Mouse (Mus musculus) limb, embryonic 14.5 days (tissue): Measurements from ENCODE around the gene Pax6. TPM values are rescaled to one million over a fixed set of nuclear protein-coding genes. Genes with fewer than 3 reads are reported as not detected.

Experiments used
- ATAC-seq: fragments of 200-750 bp; cut with Nextera tagmentation; 2 replicates; pipeline ENCODE4 v1.8.0; 2017; ENCODE audit warnings: low read depth, moderate number of reproducible peaks, moderate TSS enrichment; ENCODE audit not compliant: low FRiP score
- DNase-seq: peaks from one replicate; pipeline ENCODE4 v3.0.0-alpha.2; 2015; ENCODE audit warnings: low spot score
- H3K27ac ChIP-seq: fragments of 300-500 bp; sonication (generic); replicated peaks from 2 replicates; pipeline ENCODE4 v1.5.1; 2014; ENCODE audit warnings: low read depth, mild to moderate bottlenecking, low read length, moderate library complexity, mixed read lengths
- H3K27me3 ChIP-seq: fragments of 300-500 bp; sonication (generic); 2 replicates; pipeline ENCODE4 v1.6.1; 2014; ENCODE audit warnings: low read length, mixed read lengths; ENCODE audit not compliant: control insufficient read depth, insufficient read depth
- H3K36me3 ChIP-seq: fragments of 300-500 bp; sonication (generic); 2 replicates; pipeline ENCODE4 v1.6.1; 2014; ENCODE audit warnings: mild to moderate bottlenecking, low read length, moderate library complexity, mixed read lengths; ENCODE audit not compliant: control insufficient read depth, insufficient read depth
- H3K4me1 ChIP-seq: fragments of 300-500 bp; sonication (generic); 2 replicates; pipeline ENCODE4 v1.6.1; 2014; ENCODE audit warnings: antibody characterized with exemption, low read length, mixed read lengths; ENCODE audit not compliant: control insufficient read depth, insufficient read depth
- H3K4me2 ChIP-seq: fragments of 300-500 bp; sonication (generic); replicated peaks from 2 replicates; pipeline ENCODE4 v1.6.1; 2014; ENCODE audit warnings: low read depth, mild to moderate bottlenecking, low read length, moderate library complexity; ENCODE audit not compliant: severe bottlenecking
- H3K4me3 ChIP-seq: fragments of 300-500 bp; sonication (generic); replicated peaks from 2 replicates; pipeline ENCODE4 v1.5.1; 2014; ENCODE audit warnings: low read length
- H3K9ac ChIP-seq: fragments of 300-500 bp; sonication (generic); 2 replicates; pipeline ENCODE4 v1.6.1; 2014; ENCODE audit warnings: mild to moderate bottlenecking, low read depth, low read length, moderate library complexity; ENCODE audit not compliant: severe bottlenecking
- H3K9me3 ChIP-seq: fragments of 300-500 bp; sonication (generic); 2 replicates; pipeline ENCODE4 v1.6.1; 2016; ENCODE audit warnings: low read length; ENCODE audit not compliant: control insufficient read depth
- POLR2A ChIP-seq: fragments of 200-500 bp; IDR thresholded peaks from 2 replicates; pipeline ENCODE4 v1.8.0; 2012; ENCODE audit warnings: inconsistent platforms, mild to moderate bottlenecking, moderate library complexity, borderline replicate concordance; ENCODE audit not compliant: insufficient read depth, insufficient read length; ENCODE audit errors: extremely low read depth
- WGBS: fragments of 180-500 bp; shearing (Covaris S2); extraction: QIAGEN DNeasy Blood & Tissue Kit; methylation state at CpG from one replicate; pipeline ENCODE4 v1.1.7; 2014; 5-methylcytosine and 5-hydroxymethylcytosine counted together
- polyA plus RNA-seq, 2 experiments: library from polyadenylated mRNA; depleted of rRNA in 1 of 2; stranded (reverse) in 1 of 2; unstranded in 1 of 2; fragments of >200 nt; fragmentation: Nextera tagmentation in 1 of 2; extraction: Ambion mirVana in 1 of 2; gene quantifications; 2 replicates each; pipeline versions ENCODE4 v1.2.1 to v1.2.3; 2012 to 2014

Gene Pax6
- polyA plus RNA-seq, 2 experiments, result 0.44 to 0.48 TPM

DNA sequence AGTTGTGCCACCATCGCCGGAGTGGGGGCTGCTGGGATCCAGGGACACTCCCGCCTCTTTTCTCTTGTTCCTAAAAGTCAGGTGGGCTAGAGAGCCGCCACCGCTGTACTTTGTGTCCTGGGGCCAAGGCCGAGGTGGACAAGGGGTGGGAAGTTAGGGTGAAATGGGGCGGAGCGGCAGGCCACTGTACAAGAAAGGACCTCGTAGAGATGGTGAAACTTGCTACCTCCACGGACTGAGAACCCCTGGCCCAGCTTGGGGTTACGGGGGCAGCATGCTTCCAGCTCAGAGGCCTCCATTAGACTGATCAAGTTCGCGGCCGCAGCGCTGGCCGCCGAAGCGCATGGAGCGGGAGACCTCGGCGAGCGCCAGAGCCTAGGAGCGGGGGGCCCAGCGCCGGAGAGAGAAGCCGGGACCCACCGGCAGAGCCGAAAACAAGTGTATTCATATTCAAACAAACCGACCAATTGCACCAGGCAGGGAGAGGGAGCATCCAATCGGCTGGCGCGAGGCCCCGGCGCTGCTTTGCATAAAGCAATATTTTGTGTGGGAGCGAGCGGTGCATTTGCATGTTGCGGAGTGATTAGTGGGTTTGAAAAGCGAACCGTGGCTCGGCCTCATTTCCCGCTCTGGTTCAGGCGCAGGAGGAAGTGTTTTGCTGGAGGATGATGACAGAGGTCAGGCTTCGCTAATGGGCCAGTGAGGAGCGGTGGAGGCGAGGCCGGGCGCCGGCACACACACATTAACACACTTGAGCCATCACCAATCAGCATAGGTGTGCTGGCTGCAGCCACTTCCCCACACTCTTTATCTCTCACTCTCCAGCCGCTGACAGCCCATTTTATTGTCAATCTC lies 6.4 kb downstream of the Pax6 start:
- no peak overlapping the region for H3K27ac ChIP-seq
- ATAC-seq, result peak; percentile 42; the same call in 1 of the 2 replicates

DNA sequence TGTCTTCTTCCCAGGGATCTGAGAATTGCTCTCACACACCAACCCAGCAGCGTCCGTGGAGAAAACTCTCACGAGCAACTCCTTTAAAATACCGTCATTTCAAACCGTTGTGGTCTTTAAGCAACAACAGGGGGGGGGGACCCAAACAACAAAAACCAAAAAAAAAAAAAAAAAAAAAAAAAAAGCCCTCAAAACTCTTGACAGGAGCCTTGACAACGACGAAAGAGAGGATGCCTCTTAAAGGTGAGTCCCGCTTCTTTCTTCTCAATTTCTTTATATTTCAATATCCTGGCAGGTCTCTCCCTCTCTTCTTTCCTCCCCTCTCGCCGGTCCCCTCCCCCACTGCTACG lies 7.0 kb downstream of the Pax6 start:
- no peak for TF ChIP-seq POLR2A
- Histone ChIP-seq H3K4me2 (peak overlapping the region; percentile 61), H3K36me3 (no peaks in the 10 kb centered on the region), H3K9me3 (no peaks in the 10 kb centered on the region), H3K4me3 (peak overlapping the region; percentile 37), H3K4me1 (peaks cover 14% of the 10 kb centered on the region), H3K27ac (no peak overlapping the region), H3K27me3 (peaks cover 100% of the 10 kb centered on the region), H3K9ac (no peak overlapping the region)
- ATAC-seq (no peak), DNase-seq (no peak)
- WGBS, result under 1% methylated on average over 11 of the region's 11 CpGs

More for the DNA sequence above, 6.4 kb downstream of the Pax6 start:
- no peaks in the 10 kb centered on the region for H3K9me3 ChIP-seq
- H3K4me2 ChIP-seq, result peak overlapping the region; percentile 61
- peak overlapping the region; percentile 37 for H3K4me3 ChIP-seq
- no peak overlapping the region for H3K9ac ChIP-seq
- H3K27me3 ChIP-seq, result peaks cover 100% of the 10 kb centered on the region
- H3K36me3 ChIP-seq, result no peaks in the 10 kb centered on the region
- peaks cover 14% of the 10 kb centered on the region for H3K4me1 ChIP-seq
- peak; percentile 56 for DNase-seq
- WGBS, result under 1% methylated on average over 49 of the region's 49 CpGs
- TF ChIP-seq POLR2A, result no peak

DNA sequence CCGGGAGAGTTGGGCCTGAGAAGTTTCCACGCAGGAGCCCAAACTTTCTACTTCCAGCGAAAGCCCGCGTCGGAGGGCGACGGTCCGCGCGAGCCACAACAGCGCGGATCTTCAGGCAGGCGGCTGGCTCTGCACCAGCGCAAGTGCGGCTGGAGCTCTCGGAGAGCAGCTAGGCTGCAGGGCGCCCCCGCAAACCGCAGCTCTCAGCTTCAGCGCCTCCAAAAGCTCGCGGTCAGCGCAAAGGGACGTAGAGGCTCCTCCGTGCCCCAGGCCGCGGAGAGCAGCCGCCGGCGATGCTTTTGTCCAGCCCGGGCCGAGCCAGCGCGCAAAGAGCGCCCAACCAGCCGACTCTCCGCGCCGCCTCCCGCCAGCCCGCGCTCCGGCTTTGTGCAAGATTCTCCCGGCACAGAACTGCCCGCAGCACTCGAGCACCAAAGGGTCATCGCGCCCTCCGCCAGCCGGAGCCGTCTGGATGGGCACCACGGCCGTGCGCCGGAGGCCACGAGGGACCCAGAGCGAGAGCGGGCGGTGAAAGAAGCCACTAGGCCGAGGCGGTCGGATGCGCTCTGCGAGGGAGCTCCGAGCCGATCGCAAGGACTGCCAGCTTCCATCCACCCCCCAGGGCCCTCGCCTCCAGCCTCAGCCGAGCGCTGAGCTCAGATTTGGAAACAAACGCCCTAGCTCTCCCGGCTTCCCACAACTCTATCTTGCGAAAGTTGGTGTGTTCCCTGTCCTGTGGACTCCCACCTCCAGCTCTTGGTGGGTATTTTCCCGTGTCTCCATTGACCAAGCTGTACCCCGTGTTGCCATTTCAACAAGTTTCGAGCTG lies 7.6 kb downstream of the Pax6 start:
- Histone ChIP-seq H3K36me3 (no peaks in the 10 kb centered on the region), H3K27me3 (peaks cover 100% of the 10 kb centered on the region), H3K4me3 (peak overlapping the region; percentile 37), H3K27ac (no peak overlapping the region), H3K9ac (0 out of 2 replicates have a peak overlapping the region, but pooled peaks have one; percentile 25), H3K4me1 (peaks cover 14% of the 10 kb centered on the region), H3K9me3 (no peaks in the 10 kb centered on the region), H3K4me2 (peak overlapping the region; percentile 61)
- no peak for TF ChIP-seq POLR2A
- DNase-seq (no peak), ATAC-seq (peak; percentile 48; the same call in 1 of the 2 replicates)
- under 1% methylated on average over 64 of the region's 77 CpGs for WGBS

DNA sequence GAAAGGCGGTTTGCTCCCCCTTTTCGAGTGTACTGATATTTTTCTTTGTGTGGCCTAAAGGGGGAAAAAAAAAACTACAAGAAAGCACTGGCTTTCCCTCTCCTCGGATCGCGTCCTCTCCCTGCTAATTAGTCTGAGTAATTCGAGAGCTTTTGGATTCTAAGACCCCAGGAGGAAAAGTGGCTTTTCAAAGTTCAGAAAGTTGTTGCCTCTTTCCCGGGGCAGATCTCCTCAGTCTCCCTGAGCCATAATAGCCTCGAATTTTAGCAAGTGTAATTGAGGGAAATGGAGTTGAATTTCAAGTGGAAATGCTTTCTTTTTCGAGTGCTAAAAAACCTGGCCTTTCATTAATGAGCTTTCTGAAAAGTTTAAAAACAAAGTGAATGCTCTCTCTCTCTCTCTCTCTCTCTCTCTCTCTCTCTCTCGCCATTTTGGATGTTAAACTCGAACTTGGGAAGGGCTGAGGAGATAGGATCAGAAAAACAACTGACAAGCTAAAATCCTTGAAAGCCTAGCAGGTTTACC lies 8.3 kb downstream of the Pax6 start:
- no peak overlapping the region for H3K9ac ChIP-seq
- DNase-seq, result no peak
- no peak for TF ChIP-seq POLR2A
- no peak overlapping the region for H3K4me3 ChIP-seq
- ATAC-seq, result no peak
- H3K4me1 ChIP-seq, result peaks cover 14% of the 10 kb centered on the region
- WGBS, result 1% methylated on average over 11 of the region's 11 CpGs
- H3K36me3 ChIP-seq, result no peaks in the 10 kb centered on the region
- no peaks in the 10 kb centered on the region for H3K9me3 ChIP-seq
- peaks cover 100% of the 10 kb centered on the region for H3K27me3 ChIP-seq
- no peak overlapping the region for H3K4me2 ChIP-seq
- H3K27ac ChIP-seq, result no peak overlapping the region

DNA sequence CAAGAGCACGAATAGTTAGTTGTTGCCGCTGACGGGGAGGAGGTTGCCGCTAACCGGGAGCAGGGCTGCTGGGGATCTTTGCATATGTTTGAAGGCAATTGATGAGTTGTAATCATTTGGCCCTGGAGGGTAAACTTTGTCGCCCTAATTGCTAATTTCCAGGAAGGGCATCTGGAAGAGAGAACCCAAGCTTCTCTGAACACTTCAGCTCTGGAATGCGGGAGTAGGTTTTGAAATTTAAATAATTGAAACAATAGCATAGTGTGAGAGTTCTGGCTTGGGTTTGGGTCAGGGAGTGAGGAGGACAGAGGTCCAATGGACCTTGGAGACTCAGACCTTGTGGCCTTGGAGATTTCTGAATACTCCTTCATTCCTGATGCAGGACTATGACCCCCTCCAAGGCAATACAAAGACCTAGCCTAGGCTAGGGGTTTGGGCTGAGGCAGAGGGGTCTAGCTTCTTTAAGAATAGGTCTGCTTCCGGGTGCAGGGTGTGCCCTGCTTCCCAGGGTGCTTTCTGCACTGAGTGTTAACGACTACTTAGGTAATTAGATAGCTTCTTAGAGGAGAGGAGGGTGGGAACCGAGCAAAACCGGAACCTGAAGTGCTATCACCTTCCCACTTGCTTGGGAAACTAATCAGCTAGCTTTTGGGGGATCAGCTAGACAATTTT lies 8.9 kb downstream of the Pax6 start:
- TF ChIP-seq POLR2A, result no peak
- Histone ChIP-seq H3K4me2 (no peak overlapping the region), H3K27ac (no peak overlapping the region), H3K4me3 (no peak overlapping the region), H3K9me3 (no peaks in the 10 kb centered on the region), H3K36me3 (no peaks in the 10 kb centered on the region), H3K27me3 (peaks cover 100% of the 10 kb centered on the region), H3K9ac (no peak overlapping the region), H3K4me1 (peaks cover 14% of the 10 kb centered on the region)
- ATAC-seq (no peak), DNase-seq (no peak)
- WGBS, result 1% methylated on average over 11 of the region's 11 CpGs
